Mouse (Mus musculus) limb, embryonic 12.5 days (tissue): Measurements from ENCODE around the gene Nav3. TPM values are rescaled to one million over a fixed set of nuclear protein-coding genes. Genes with fewer than 3 reads are reported as not detected.

Experiments
- ATAC-seq: fragments of 200-750 bp; cut with Nextera tagmentation; 2 replicates; pipeline ENCODE4 v1.8.0; 2017; ENCODE audit warnings: low read depth, moderate TSS enrichment; ENCODE audit not compliant: insufficient number of reproducible peaks, insufficient read depth, low FRiP score, low TSS enrichment
- H3K27ac ChIP-seq: fragments of 300-500 bp; sonication (generic); 2 replicates; pipeline ENCODE4 v1.5.1; 2016; ENCODE audit warnings: mild to moderate bottlenecking, moderate library complexity
- H3K27me3 ChIP-seq: fragments of 300-500 bp; sonication (generic); 2 replicates; pipeline ENCODE4 v1.6.1; 2016; ENCODE audit warnings: mild to moderate bottlenecking, moderate library complexity
- H3K36me3 ChIP-seq: fragments of 300-500 bp; sonication (generic); 2 replicates; pipeline ENCODE4 v1.6.1; 2016; ENCODE audit warnings: mild to moderate bottlenecking, moderate library complexity
- H3K4me1 ChIP-seq: fragments of 300-500 bp; sonication (generic); replicated peaks from 2 replicates; pipeline ENCODE4 v1.6.1; 2016
- H3K4me2 ChIP-seq: fragments of 300-500 bp; sonication (generic); 2 replicates; pipeline ENCODE4 v1.6.1; 2016; ENCODE audit warnings: mild to moderate bottlenecking, moderate library complexity
- H3K4me3 ChIP-seq: fragments of 300-500 bp; sonication (generic); replicated peaks from 2 replicates; pipeline ENCODE4 v1.5.1; 2016; ENCODE audit warnings: mild to moderate bottlenecking
- H3K9ac ChIP-seq: fragments of 300-500 bp; sonication (generic); replicated peaks from 2 replicates; pipeline ENCODE4 v1.6.1; 2016; ENCODE audit warnings: mild to moderate bottlenecking, moderate library complexity
- H3K9me3 ChIP-seq: fragments of 300-500 bp; sonication (generic); 2 replicates; pipeline ENCODE4 v1.6.1; 2016; ENCODE audit warnings: mild to moderate bottlenecking, moderate library complexity
- WGBS: fragments of 180-500 bp; shearing (Covaris S2); methylation state at CpG from one replicate; pipeline ENCODE4 v1.1.7; 2016; 5-methylcytosine and 5-hydroxymethylcytosine counted together
- polyA plus RNA-seq: library from polyadenylated mRNA; unstranded; fragments of >200 nt; fragmentation: Nextera tagmentation; extraction: Ambion mirVana; gene quantifications from 2 replicates; pipeline ENCODE4 v1.2.1, GENCODE M21; 2016

Nav3 gene
- polyA plus RNA-seq, 1 experiment from 2014 or later = 3.0 TPM

DNA sequence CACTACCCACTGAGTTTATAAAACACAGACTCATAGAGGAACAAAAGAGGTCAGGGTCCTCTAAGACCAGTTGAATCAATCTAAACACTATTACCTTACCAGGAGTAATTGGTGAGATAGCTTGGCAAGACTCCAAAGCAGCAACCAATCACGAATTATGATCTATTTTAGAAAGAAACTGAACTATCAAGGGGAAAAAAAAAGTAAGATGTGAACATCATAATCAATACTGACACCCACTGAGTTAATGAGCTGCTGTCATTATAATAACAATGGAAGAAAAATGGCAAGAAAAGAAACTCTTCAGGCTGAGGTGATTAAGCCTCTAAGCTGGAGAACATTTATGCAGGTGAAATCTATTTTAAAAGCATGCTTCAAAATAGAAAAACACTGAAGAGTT, 653.8 kb downstream of the Nav3 start:
- Histone ChIP-seq H3K27me3 (no peaks in the 10 kb centered on the region), H3K9me3 (no peaks in the 10 kb centered on the region), H3K4me3 (no peak overlapping the region), H3K4me2 (no peak overlapping the region), H3K36me3 (no peaks in the 10 kb centered on the region), H3K9ac (no peak overlapping the region), H3K27ac (no peak overlapping the region), H3K4me1 (no peaks in the 10 kb centered on the region)
- WGBS = 80% methylated on average over 1 of the region's 1 CpGs
- ATAC-seq = no peak

DNA sequence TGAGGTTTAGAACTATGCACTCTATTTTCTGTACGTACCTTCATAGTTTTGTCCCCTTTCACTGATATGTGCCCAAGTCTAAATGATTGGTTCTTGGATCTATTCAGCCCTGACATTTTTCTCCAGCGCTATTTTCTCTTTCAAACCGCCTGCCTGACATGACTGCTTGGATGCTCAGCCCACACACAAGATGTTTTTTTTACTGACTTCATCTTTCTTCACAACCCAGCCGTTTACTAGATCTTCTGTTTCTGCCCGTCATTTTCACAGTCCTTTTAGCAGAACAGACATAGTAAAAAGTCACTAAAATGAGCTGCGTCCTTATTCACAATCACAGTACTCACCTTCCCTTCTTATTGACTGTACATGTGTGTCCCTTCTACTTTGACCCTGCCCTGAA, 656.8 kb downstream of the Nav3 start:
- Histone ChIP-seq H3K27me3 (no peaks in the 10 kb centered on the region), H3K9ac (no peak overlapping the region), H3K27ac (no peak overlapping the region), H3K4me1 (no peaks in the 10 kb centered on the region), H3K4me2 (no peak overlapping the region), H3K36me3 (no peaks in the 10 kb centered on the region), H3K4me3 (no peak overlapping the region), H3K9me3 (no peaks in the 10 kb centered on the region)
- no peak for ATAC-seq
- 82% methylated on average over 6 of the region's 6 CpGs for WGBS

GRCm38 (mm10) chr10:109796981-109797380, 659.0 kb downstream of the Nav3 start:
- Histone ChIP-seq H3K4me3 (no peak overlapping the region), H3K4me2 (no peak overlapping the region), H3K27ac (no peak overlapping the region), H3K9me3 (no peaks in the 10 kb centered on the region), H3K36me3 (no peaks in the 10 kb centered on the region), H3K9ac (no peak overlapping the region), H3K4me1 (no peaks in the 10 kb centered on the region), H3K27me3 (no peaks in the 10 kb centered on the region)
- WGBS = 66% methylated on average over 3 of the region's 3 CpGs
- no peak for ATAC-seq

DNA sequence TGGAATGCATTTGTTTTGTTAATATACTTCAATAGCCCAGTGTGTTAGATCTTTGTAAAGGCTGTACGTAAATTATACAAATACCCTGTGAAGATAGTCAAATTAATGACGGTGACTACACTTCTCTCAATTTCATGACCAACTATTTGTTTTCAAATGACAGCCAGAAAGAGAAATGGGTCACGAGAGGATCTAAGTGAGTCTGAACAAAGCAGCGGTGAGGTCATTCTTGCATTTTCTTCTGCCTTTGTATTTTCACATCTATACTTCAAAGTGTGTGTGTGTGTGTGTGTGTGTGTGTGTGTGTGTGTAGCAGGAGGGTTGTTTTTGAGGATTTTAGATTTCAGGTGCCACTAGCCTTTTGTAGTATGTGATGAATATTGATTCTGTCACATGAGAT, 662.5 kb downstream of the Nav3 start:
- Histone ChIP-seq H3K4me1 (no peaks in the 10 kb centered on the region), H3K9me3 (no peaks in the 10 kb centered on the region), H3K9ac (no peak overlapping the region), H3K36me3 (no peaks in the 10 kb centered on the region), H3K4me3 (no peak overlapping the region), H3K27ac (no peak overlapping the region), H3K4me2 (no peak overlapping the region), H3K27me3 (no peaks in the 10 kb centered on the region)
- no peak for ATAC-seq
- 84% methylated on average over 4 of the region's 4 CpGs for WGBS

DNA sequence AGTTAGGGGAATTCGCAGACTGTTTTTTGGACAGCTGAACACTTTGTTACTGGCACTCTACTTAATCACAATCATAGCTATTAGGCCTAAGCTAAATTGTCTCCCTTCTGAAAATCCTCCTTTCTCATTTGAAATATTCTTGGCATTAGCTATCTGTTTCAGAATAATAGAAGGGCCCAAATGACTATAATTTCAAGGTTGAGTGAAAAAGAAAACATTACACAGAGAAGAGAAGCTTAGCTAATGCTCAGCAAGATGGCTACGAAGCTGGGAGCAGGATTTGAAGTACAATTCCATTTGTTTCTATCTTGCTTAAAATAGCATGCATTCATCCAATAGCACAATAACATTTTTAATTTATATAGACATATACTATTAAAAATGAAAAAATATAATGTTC, 667.3 kb downstream of the Nav3 start:
- WGBS = 85% methylated on average over 2 of the region's 2 CpGs
- Histone ChIP-seq H3K36me3 (no peaks in the 10 kb centered on the region), H3K27ac (no peak overlapping the region), H3K4me3 (no peak overlapping the region), H3K4me1 (no peaks in the 10 kb centered on the region), H3K27me3 (no peaks in the 10 kb centered on the region), H3K9ac (no peak overlapping the region), H3K9me3 (no peaks in the 10 kb centered on the region), H3K4me2 (no peak overlapping the region)
- no peak for ATAC-seq

DNA sequence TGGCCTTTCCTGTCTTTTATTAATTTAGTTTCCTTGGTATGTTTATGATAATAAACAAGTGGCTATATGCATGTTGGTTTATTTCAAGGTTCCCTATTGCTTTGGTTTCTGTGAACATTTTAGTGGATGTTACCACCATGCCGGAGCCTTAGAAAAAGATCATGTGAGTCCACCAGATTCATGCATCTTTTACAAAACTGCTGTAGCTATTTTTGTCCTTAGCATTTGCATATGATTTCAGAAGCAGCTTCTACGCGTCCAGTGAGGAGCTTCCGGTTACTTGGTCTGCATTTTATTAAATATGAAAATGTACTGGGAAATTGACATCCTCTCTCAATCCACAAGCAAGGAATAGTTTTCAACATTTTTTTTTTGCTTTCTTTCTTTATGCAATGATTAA, 676.9 kb downstream of the Nav3 start:
- Histone ChIP-seq H3K9ac (no peak overlapping the region), H3K4me1 (no peaks in the 10 kb centered on the region), H3K27ac (no peak overlapping the region), H3K4me2 (no peak overlapping the region), H3K9me3 (no peaks in the 10 kb centered on the region), H3K36me3 (no peaks in the 10 kb centered on the region), H3K27me3 (no peaks in the 10 kb centered on the region), H3K4me3 (no peak overlapping the region)
- no peak for ATAC-seq
- 89% methylated on average over 4 of the region's 4 CpGs for WGBS

- H3K27me3 ChIP-seq = no peaks in the 10 kb centered on the region
- no peaks in the 10 kb centered on the region for H3K36me3 ChIP-seq
- H3K4me1 ChIP-seq = no peaks in the 10 kb centered on the region
- H3K27ac ChIP-seq = no peak overlapping the region
- ATAC-seq = no peak
- no peak overlapping the region for H3K9ac ChIP-seq
- H3K4me3 ChIP-seq = no peak overlapping the region
- H3K4me2 ChIP-seq = no peak overlapping the region
- WGBS = 87% methylated on average over 8 of the region's 8 CpGs
- H3K9me3 ChIP-seq = no peaks in the 10 kb centered on the region
Observed at GRCm38 (mm10) chr10:109769092-109769491, 686.9 kb downstream of the Nav3 start.

DNA sequence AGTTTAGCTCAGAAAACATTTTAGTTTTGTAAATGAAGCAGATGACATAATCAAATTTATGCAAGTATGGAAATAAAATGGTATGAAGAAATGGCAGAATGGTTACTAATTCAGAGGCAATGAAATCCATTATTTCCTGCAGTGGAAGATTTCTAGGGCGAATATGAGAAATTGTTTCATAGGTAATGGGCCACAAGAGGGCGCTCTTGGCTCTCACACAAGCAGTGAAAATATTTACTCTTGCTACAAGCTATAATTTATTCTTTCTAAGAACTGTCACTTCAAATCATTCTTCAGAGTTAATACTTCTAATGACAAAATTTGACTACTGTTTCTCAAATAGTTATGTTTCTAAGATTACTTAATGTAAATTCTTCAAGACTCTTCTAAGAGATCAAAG, 690.4 kb downstream of the Nav3 start:
- Histone ChIP-seq H3K4me3 (no peak overlapping the region), H3K27ac (no peak overlapping the region), H3K27me3 (no peaks in the 10 kb centered on the region), H3K4me1 (no peaks in the 10 kb centered on the region), H3K9ac (no peak overlapping the region), H3K36me3 (no peaks in the 10 kb centered on the region), H3K4me2 (no peak overlapping the region), H3K9me3 (no peaks in the 10 kb centered on the region)
- 6% methylated on average over 2 of the region's 2 CpGs for WGBS
- ATAC-seq = no peak

GRCm38 (mm10) chr10:109764412-109765101, 691.4 kb downstream of the Nav3 start:
- WGBS = 78% methylated on average over 18 of the region's 18 CpGs
- no peak overlapping the region for H3K4me3 ChIP-seq
- ATAC-seq = 0 out of 2 replicates have a peak, but pooled peaks have one; percentile 20

DNA sequence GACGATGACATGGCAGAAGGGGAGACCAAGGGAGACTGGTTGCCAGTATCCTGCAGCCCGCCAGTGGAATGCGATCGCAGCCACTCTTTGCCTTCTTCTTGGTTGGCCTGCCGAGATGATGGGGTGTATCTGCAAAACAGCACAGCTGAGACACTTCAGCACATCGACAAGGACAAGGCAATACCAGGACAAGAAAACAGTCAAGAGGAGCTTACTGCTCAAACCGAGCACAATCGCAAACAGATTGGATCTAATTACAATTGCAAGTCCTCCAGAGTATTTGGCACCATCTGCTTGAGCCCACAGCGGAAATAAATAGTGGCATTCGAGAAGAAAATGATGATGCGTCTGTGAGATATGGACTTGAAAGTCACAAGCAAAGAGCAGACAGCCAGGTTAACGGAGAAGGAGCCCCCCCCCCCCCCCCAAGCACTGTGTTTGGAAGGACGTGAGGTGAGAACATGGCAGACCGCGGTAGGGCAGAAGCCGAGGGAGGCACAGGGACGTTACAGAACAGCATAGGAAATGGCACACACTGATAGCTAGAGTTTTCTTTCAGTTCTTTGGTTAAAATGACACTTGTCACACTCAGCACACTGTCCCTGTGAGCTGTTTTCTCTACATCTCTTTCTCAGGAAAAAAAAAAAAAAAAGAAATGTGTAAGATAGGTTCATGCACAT, 696.9 kb downstream of the Nav3 start:
- Histone ChIP-seq H3K27me3 (no peaks in the 10 kb centered on the region), H3K4me3 (no peak overlapping the region), H3K4me2 (no peak overlapping the region), H3K9ac (no peak overlapping the region), H3K9me3 (no peaks in the 10 kb centered on the region), H3K4me1 (no peaks in the 10 kb centered on the region), H3K27ac (no peak overlapping the region), H3K36me3 (no peaks in the 10 kb centered on the region)
- ATAC-seq = no peak
- WGBS = 77% methylated on average over 17 of the region's 17 CpGs

More at GRCm38 (mm10) chr10:109764412-109765101, 691.4 kb downstream of the Nav3 start:
- Histone ChIP-seq H3K4me1 (no peaks in the 10 kb centered on the region), H3K9me3 (no peaks in the 10 kb centered on the region), H3K27me3 (no peaks in the 10 kb centered on the region), H3K27ac (no peak overlapping the region), H3K4me2 (no peak overlapping the region), H3K36me3 (no peaks in the 10 kb centered on the region), H3K9ac (no peak overlapping the region)

GRCm38 (mm10) chr10:109746901-109747300, 709.1 kb downstream of the Nav3 start:
- no peaks in the 10 kb centered on the region for H3K4me1 ChIP-seq
- no peak overlapping the region for H3K27ac ChIP-seq
- H3K9me3 ChIP-seq = peaks cover 3% of the 10 kb centered on the region; the same call in 1 of the 2 replicates
- no peaks in the 10 kb centered on the region for H3K27me3 ChIP-seq
- no peak overlapping the region for H3K4me2 ChIP-seq
- H3K9ac ChIP-seq = no peak overlapping the region
- no peaks in the 10 kb centered on the region for H3K36me3 ChIP-seq
- 69% methylated on average over 3 of the region's 3 CpGs for whole genome bisulfite sequencing
- no peak for ATAC-seq
- H3K4me3 ChIP-seq = no peak overlapping the region

- no peak for ATAC-seq
- H3K4me3 ChIP-seq = no peak overlapping the region
- H3K9me3 ChIP-seq = peaks cover 3% of the 10 kb centered on the region; the same call in 1 of the 2 replicates
- no peak overlapping the region for H3K9ac ChIP-seq
- H3K36me3 ChIP-seq = no peaks in the 10 kb centered on the region
- 83% methylated on average over 2 of the region's 2 CpGs for WGBS
- no peaks in the 10 kb centered on the region for H3K27me3 ChIP-seq
- H3K4me2 ChIP-seq = no peak overlapping the region
- no peak overlapping the region for H3K27ac ChIP-seq
- H3K4me1 ChIP-seq = no peaks in the 10 kb centered on the region
Observed at GRCm38 (mm10) chr10:109741664-109742063, 714.3 kb downstream of the Nav3 start.
